Mouse (Mus musculus) lung, adult 2 months (tissue): ENCODE measurements at regions not wholly inside any gene's neighbourhood (a gene's known extent, or its start where the extent isn't known, plus 50 kb on each side); places are given as distances from the start of the nearest gene placed in this dataset.

Experiments
- DNase-seq: peaks from one replicate; pipeline ENCODE4 v3.0.0; 2022
- H3K4me1 ChIP-seq: fragments of 200-500 bp; 2 replicates; pipeline ENCODE4 v1.6.1; 2011; ENCODE audit warnings: low read length; ENCODE audit not compliant: control insufficient read depth, insufficient read depth
- H3K4me3 ChIP-seq: fragments of 200-500 bp; replicated peaks from 2 replicates; pipeline ENCODE3; 2011; ENCODE audit warnings: low read depth, mild to moderate bottlenecking, control low read depth, low read length; ENCODE audit errors: extremely low read depth
- CTCF ChIP-seq: fragments of 200-500 bp; IDR thresholded peaks from 2 replicates; pipeline ENCODE4 v1.5.1; 2011; ENCODE audit warnings: mild to moderate bottlenecking, low read length, control low read depth; ENCODE audit not compliant: insufficient read depth
- POLR2A ChIP-seq: fragments of 200-500 bp; IDR thresholded peaks from 2 replicates; pipeline ENCODE4 v1.6.1; 2011; ENCODE audit warnings: low read depth, mild to moderate bottlenecking, control low read depth, low read length, borderline replicate concordance; ENCODE audit errors: extremely low read depth
- WGBS: fragments of 180-500 bp; shearing (Covaris S2); methylation state at CpG from one replicate; pipeline ENCODE4 v1.1.7; 2018; 5-methylcytosine and 5-hydroxymethylcytosine counted together

- Histone ChIP-seq H3K4me3 (no peak overlapping the region), H3K4me1 (no peaks in the 10 kb centered on the region)
- DNase-seq: no peak
- 67% methylated on average over 7 of the region's 7 CpGs for WGBS
- TF ChIP-seq POLR2A: no peak
- no peak for TF ChIP-seq CTCF
Observed at GRCm38 (mm10) chr16:72239631-72240030, 68.5 kb upstream of the Robo1 start.

- H3K4me3 ChIP-seq: no peak overlapping the region
- WGBS: 72% methylated on average over 3 of the region's 3 CpGs
- no peaks in the 10 kb centered on the region for H3K4me1 ChIP-seq
- DNase-seq: no peak
- no peak for TF ChIP-seq CTCF
- TF ChIP-seq POLR2A: no peak
Observed at GRCm38 (mm10) chr16:72256388-72256787, 51.7 kb upstream of the Robo1 start.
